Mouse (Mus musculus) spleen, postnatal 4 days (tissue): ENCODE results near the gene Spon1.

Experiments
- DNase-seq, 2 experiments: peaks; one replicate each; pipeline ENCODE4 v3.0.0; 2022; ENCODE audit warnings: low spot score in 2 of 2

Gene Spon1

DNA sequence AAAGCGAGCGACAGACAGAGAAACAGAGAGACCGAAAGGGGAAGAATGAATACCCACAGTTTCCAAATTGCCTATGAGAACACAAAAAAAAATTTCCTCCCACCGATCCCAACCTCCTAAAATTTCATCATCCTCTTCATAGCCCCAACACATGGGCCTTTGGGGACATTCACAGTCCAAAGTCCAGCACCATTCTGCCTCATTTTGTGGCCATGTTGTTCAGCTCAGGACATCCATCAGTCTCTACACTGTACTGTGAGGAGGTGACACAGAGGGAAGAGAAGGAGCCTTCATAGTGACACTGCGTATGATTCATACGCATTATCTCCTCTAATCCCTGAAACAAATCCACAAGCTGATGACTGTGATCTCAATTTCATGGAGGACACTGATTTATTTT is 12.7 kb downstream of the Spon1 start:
- DNase-seq, result no peak

DNA sequence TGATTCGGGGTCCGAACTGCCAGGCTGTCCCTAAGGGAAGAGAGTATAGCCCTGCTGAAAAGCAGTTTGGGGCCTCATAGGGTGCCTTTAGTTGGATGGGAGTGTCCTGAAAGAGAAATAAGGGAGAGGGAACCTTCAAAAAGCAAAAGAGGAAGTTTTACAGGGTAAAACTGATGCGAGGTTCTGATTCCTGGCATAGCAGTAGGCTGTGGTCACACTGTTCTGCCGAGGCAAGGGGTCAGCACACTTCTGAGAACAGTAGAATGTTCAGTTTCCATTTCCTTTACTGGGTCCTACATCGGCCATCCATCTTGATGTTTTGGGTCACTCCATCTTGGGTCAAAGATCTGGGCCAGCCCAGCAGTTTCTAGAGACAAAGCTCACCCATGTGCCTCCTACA is 14.5 kb downstream of the Spon1 start:
- DNase-seq, result no peak

DNA sequence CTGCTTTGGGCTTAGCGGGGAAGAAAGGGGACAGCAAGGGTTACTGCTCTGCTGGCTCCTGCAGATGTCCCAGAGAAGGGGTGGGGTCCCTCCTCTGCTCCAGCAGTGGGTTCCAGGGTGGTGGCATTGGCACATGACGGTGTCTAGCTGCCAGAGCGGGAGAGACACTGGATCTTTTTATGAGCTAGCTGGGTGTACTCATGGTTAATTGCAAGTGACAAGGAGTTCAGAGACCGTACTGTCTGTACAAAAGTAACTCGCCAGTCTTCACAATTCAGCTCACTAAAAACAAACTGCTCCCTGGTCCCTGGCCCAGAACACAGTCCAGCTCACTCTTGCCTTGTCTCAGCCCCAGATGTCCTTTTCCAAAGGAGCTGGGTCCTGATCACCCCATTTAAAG is 26.2 kb downstream of the Spon1 start:
- DNase-seq, result no peak

DNA sequence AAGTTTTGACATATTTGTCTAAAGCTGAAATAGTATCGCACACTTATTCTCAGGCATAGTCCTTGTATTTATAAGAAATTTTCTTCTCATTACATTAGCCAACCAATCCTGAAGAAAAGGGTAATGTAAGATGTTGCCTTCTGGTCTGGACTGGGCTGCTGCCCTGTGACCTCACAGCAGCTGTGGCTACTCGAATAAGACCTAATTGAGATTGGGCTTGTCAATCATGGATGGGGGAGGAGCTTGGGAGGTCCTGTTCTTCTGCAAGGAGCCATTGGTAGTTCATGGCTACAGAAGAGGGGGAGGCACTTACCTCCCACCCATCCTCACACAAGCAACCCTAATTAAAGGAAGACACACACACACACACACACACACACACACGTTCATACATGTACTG is 27.1 kb downstream of the Spon1 start:
- DNase-seq, result no peak

DNA sequence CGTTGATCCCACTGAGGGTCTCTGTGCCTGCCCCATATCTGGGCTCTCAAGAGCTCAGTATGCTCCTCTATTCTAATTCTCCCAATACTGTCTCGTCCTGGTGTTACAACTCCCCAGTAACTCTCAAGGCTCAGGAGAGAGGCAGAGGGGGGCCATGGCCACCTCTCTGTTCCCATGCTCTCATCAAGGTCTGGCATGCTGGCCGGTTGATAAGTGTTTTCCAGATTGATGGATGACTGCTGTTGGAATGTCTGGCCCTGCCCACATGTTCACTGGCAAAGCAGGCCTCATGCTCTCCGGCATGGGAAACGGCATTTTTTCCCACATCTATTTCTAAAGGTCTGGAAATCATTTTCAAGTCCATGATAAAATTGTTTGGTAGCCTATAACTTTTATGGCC is 29.4 kb downstream of the Spon1 start:
- DNase-seq, result no peak

DNA sequence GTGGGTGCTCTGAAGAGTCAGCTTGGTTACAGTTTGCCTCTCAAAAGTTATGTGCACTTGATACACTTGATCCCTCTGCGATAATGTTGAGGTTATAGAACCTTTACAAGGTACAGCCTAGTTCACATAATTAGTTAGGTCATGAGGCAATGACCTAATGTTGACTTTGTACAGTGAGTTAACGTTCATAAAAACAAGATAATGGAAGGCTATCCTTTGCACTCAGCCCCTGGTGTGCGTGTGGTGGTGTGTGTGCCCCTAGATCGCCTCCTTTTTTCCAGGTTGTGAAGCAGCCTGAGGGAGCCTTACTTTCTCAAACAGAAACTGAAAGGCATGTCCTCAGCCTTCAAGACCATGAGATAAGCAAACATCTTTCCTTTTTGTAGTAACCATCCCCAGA is 31.3 kb downstream of the Spon1 start:
- DNase-seq, result no peak

DNA sequence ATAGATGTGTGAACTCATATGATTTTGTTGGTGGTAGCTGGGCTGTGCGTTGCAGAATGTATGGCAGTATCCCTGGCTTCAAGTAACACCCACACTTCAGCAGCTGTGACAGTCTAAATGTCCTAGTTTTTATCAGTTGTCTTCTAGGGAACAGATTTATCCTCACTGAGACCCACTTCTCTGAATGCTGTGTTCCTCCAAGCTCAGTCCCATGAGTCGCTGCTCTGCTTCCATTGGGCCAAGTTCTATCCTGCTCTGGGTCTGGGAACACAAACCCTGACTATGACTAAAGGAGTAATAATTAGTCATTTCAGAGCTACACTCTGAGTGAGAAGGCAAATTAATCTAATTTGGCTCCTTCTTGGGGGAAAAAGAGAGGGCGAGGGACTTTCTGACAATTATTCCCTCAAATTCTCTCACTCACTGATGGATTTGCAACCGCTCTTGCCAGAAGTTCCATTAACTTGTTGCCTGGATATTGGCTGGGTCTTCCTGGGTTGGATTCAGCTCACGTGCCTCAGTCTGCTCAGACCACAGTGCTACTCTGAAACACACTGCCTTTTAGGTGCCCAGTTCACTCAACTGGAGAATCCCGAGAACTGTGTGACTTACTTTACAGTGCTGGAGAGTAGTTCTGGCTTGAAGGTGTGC is 32.9 kb downstream of the Spon1 start:
- no peak for DNase-seq

DNA sequence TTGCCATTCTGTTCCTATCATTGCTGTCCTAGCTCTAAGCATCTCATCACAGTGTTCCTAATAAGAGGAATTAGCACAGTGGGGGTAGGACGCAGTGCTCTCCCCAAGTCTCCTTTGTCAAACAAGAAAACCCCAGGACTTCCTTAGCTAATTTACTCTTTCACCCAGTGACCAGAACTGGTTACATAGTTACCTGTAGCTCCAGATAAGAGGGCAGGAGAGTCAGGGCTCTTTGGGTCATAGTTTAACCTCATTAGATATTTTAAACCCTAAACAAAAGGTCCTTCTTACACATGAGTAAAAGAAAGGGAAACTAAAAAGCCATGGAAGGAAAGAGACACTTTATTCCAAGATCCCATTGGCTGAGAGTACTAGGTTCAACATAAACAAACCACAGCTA is 44.0 kb downstream of the Spon1 start:
- DNase-seq, result no peak

DNA sequence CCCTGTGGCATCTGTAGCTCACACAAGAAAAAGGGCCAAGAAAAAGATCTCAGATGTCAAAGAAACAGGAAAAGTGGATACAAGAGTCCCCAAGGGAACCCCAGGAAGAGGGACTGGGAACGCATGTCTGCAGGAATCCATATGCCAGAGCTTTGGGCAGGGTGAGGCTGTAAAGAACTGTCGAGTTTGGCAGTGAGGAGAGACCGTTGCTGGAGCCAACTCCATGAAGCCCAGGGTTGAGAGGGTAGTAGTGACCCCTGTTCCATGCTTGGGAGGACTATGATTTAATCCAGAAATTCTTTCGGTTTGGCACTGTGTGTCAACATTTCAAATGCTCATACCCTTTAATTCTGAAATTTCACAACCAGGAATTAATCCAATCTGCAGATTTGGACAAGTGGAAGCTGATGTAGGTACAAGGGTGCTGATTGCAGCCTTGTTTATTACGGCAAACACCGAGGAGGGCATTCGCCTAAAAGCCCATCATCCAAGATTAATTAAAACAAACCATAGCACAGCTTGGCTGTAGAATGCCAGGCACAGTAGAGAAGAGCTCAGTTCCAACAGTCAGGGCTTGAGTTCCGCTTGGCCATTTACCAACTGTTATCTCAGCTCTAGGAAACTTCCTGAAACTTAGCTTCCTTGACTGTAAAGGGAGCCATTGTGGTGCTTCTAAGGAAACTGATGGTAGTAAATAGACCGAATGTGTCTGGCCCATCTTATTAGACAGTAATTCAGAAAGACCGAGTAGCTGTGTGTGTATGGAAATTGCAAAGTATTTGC is 45.8 kb downstream of the Spon1 start:
- no peak for DNase-seq

DNA sequence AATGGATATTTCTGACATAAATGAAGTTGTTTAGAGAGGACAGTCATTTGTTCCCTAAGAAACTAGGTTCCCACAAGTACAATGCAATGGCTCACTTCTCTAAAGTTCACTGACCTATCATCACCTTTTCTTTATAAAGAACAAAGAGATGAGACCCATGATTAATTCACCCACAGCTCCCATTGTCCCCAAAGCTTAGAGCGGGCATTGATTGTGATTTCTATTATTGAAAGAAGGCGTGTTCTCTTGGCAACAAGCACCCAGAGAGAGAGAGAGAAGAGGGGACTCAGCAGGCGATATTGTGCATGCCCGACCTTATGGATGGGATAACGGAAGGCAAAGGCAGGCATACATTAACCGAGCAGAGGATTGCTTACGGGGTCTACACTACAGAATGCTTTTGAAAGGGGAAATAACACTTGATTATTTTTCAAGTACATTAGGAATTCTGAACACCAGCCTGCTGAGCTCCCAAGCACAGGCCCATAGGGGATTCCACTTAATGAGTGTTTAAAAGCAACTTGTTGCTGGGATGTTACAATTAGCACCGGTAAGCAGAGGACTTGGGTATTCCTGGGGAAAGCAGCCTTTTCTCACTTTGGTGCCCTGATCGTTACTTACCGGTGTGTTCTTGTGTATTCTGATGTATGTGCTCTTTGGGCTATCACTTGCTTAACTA is 48.4 kb downstream of the Spon1 start:
- DNase-seq, result no peak

DNA sequence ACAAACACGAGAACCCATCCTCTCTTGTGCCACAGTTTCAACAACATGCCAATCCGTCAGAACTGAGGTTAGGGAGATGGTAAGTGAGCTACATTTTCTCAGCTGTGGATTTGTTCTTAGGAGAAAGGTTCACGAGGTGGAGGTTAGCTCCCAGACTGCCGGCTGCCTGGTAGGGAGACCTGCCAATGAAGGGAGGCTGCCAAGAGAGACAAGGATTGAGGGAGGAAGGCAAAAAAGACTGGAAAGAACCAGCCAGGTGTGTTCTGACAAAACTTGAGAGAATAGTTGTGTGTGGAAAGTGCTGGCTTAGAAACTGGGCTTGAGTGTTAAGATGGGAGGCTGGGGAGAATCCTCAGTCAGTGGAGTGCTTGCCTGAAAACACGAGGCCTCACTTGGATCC is 49.9 kb downstream of the Spon1 start:
- no peak for DNase-seq

DNA sequence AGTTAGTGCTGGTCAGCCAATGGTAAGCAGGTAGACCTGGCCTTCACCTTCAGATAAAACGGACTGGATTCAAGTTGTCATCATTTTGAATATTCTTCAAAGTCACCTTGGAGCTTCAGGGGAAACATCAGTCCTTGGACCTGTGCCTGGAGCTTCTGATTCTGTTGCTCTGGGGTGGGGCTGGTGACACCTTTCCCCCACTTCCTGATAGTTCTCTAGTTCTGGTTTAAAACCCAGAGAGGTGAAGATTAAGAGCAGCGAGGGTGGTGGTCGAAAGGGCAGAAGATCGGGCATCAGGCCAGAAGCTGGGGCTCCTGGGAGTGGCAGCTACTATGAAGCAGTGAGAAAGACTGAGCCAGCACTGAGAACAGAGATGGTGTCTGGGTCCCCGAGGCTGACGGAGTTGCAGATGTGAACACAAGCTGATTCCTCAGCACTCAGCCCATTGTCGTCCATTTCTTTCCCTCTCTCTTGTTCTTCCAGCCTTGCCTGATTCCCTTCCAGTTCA is 51.1 kb downstream of the Spon1 start:
- no peak for DNase-seq

DNA sequence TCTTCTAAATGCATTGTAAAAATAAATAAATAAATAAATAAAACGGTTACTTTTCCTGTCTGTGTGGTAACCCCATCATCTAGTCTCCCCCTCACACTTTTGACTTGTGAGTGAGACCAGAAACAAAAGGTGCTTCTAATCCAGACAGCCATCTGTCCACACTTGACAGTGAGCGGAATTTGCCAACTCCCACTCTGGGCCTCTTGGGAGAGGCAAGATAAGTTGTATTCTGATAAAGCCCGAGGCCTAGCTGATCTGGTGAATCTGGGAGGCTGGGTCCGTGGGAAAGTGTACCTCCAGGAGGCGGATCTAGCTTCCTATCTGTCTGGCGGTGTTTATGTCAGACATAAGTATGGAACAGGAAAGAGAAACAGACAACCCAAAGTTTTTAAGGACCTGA is 52.3 kb downstream of the Spon1 start:
- DNase-seq, result no peak

DNA sequence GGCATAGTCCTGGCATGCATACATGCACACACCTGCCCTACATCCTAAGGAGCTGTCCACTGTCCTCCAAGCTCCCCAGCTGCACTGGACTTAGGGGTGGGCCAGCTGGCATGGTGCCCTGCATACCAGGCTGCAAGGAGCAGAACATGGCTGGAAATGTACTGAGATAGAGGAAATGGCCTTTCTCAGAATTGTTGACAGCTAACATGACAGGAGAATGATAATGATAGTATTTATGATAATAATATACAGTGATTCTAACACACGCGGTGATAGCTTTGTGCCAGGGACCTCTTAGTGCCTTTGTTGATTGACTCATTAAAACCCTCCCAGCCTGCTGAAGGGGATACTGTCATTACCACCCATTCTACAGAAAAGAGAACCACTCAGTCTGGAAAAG is 54.4 kb downstream of the Spon1 start:
- no peak for DNase-seq

DNA sequence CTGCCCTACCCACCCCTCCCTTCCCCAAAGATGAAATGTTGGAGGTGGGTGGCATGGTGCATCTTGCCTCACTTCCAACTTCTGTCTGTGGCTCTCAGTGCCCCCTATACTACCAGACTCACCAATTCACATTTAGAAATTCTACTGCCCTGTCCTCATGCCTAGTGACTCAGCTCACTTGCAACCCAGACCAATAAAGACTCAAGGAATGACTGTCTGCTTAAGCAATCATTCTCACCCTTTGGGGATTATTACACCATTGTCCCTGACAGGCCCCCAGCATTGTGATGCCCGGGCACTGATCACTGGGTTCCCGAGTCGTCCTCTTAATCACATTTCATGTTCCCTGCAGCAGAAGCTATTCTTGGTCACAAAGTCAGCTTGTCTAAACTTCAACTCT is 57.2 kb downstream of the Spon1 start:
- DNase-seq, result no peak

DNA sequence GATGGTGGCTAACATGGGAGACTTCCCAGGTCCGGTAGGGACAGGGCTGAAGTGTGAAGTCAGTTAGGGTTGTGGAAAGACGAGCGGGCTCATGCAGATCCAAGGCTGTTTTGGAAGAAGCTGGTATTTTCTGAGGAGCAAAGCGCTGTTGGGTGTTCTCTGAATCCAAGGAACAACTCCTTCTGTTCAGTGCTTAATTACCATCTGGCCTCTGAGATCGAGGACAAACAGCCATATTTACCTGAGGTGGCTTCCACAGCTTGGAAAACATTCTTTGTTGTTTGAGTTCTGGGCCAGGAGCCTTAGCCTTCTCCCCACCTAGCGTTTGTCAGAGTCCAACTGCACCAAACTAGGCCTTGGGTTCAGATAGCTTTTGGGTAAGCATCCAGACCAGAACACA is 58.9 kb downstream of the Spon1 start:
- no peak for DNase-seq

DNA sequence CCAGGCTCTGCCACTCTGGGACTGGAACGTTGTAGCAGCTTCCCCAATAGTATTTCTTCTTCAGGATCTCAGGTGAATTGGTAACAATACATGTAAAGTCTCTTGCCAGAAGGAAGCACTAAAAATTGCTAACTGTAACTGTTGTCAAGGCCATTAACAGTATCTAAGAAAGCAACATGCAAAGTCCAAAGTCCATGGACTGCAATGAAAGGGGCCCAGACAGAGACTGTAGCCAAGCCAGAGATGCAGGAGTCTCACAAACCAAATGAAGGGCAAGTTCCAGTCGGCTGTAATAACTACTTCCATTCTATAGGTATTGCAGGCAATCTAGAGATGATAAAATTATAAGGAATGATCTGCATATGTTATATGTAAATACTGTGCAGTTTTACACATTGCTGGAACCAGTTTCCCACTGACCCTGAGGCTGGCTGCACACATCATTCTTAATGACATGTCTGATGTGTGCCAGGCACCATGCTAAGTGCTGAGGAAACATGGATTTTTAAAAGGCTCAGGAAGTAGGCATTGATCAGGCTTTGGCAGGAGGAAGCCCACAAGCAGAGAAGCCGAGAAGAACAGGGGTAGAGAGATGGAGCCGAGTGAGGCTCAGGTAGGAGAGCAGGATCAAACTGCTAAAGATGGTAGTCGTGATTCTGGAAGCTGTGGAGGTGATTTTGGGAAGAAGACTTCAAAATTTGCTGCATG is 59.9 kb downstream of the Spon1 start:
- DNase-seq, result no peak

DNA sequence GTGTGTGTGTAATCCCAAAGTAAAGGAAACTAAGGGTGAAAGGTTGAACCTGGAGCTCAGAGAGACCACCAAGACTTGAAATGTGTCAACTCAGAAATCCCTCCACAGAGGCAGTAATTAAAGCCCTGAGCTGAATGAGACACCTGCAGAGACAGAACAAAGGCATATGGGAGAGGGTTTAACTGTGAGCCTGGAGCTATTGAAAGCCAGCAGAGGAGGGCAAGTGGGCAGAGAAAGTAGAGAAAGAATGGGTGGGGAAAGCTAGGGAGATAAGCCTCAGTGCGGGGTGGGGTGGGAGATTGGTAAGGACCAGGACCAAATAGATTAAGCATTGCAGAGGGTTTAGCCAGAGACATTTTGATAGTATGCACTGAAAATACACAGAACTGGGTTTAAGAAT is 60.7 kb downstream of the Spon1 start:
- DNase-seq, result no peak

DNA sequence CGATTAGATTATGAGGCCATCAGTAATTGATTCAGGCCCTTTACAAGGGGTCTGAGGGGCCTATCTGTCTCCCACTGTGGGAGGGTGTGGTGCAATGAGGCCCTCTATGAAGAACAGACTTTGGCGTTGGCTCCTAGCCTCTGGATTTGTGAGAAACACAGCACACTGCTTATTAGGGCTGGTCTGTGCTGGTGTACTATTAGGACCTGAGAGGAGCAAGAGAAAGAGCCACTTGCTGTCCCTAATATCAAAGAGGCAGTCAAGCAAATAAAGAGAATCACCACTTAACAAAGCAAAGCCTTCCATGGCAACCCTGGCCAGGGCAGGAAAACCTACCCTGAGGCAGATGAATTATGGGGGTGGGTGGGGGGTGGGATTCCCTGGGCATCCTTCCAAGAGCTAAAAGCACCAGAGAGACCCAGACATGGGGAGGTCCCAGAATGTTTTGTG is 62.3 kb downstream of the Spon1 start:
- DNase-seq, result no peak

DNA sequence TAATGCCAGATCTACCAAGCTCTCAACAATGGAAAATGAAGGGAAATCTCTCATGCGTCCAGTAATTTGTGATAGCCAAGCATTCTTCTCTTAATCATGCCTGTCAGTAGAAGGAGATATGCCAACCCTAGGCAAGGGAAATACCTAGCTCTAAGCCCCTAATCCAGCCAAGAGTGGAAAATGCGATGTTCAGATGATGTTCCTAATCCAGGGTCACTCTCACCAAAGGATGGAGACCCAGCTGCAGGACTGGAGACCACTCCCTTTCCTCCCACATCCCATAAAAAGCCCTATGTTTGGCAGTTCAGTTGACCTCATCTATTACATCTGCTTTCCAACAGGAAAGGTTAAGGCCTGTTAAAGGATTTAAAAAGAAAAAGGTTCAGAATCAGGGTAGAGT is 62.8 kb downstream of the Spon1 start:
- no peak for DNase-seq

DNA sequence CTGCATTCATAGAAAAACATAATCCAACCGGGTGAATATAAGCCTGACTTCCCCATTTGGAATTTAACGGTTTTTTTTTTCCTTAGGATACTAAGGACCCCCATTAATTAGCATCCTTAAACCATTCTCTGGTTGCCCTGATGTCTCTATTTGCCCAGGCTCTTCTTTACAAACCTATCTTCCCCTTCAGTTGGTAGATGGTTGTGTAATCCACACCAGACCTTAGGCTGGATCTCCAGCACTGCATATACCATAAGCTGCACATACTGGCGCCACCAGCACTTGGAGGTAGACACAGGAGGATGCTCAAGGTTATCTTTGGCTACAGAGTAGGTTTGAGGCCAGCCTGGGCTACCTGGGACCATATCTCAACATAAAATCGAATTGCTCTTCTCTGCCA is 71.4 kb downstream of the Spon1 start:
- no peak for DNase-seq

DNA sequence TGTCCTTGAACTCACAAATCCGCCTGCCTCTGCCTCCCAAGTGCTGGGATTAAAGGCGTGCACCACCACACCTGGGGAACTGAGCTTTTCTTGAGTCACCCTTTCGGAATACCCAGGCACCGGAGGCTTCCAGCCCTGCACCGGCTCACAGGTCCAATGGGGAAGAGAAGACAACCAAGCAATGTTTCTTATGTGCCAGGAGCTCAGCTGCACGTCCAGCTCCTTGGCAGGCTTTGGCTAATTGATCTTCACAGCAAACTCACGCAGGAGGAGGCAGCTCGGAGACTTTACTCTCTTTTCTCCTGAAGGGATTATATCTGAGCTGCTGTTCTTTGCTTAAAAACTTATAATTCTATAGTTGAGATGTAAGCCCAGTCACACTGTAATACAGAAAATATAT is 73.6 kb downstream of the Spon1 start:
- DNase-seq, result no peak
